ENCODE assay signal across 8 mouse cellular contexts in the genomic region with DNA sequence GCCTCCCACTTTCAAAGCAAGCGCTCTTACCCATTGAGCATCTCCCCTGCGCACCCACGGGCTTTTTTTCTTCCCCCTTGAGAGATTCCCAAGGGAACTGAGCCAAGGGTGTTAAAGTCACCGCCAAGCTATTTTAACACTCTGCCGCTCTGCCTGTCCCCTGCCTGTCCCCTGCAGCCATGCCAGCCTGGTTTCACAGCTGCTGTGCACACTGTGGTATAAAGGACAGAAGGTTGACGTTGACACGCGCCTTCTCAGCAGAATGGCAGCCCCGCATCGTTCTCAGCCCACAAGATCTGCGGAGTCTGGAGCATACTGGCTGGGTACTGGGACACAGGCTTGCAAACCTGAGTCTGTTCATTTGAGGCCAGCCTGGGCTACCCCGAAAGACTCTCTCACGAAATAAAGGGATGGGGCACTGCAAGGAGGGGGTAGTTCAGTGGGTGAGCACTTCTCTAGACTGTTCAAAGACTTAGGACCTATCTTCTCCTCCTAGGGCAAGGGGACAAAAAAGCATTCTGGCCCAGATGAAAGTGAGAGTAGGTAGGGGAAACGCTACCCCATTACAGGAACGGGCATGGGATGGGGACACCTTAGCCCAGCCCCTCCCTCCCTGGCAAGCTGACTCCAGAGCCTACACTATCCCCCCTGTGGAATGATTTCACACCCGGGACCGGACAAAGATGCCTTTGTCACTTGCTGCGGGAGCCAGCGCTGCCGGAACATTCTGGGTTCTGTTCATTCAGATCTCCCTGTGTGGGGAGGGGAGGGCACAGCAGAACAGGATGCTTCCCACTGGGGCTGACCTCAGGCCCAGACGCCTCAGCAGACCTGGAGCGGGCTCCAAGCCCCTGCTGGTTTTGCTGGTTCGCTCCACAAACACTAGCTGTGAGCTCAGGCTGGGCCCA. TPM values are rescaled to one million over a fixed set of nuclear protein-coding genes. Genes with fewer than 3 reads are reported as not detected.
DNase-seq lines count a peak whose midpoint lies in the region; TF ChIP-seq lines count a peak whose summit lies in the region.

No protein-coding gene starts in this region.

- no peak overlapping the region for H3K27ac ChIP-seq in thymus, adult 2 months (ENCODE audit: control insufficient read depth, insufficient read depth, low read length)
- H3K27ac ChIP-seq in kidney, adult 2 months (ENCODE audit: insufficient read depth, low read depth, low read length), result no peak overlapping the region

- H3K36me3 ChIP-seq in thymus, adult 2 months (ENCODE audit: control insufficient read depth, insufficient read depth, low read length), result 0 out of 2 replicates have a peak, but pooled peaks cover 4% of the 10 kb centered on the region
- no peaks in the 10 kb centered on the region for H3K36me3 ChIP-seq in kidney, adult 2 months (ENCODE audit: control insufficient read depth, insufficient read depth, low read length)

- TF ChIP-seq CTCF in thymus, adult 2 months (IDR thresholded peaks at IDR 0.05; ENCODE audit: borderline replicate concordance, control insufficient read depth, extremely low read depth, insufficient read depth, low read length, poor library complexity), result 0 out of 2 replicates have a peak, but pooled peaks have one; percentile 16
- TF ChIP-seq CTCF in kidney, adult 2 months (conservative IDR thresholded peaks at IDR 0.05; ENCODE audit: insufficient read depth, insufficient read length, low read depth, low read length), result no peak

- no peak for TF ChIP-seq POLR2A in thymus, adult 2 months (IDR thresholded peaks at IDR 0.05; ENCODE audit: control insufficient read depth, extremely low read depth, insufficient read depth, low read length, poor library complexity)
- TF ChIP-seq POLR2A in kidney, adult 2 months (IDR thresholded peaks at IDR 0.05; ENCODE audit: low read depth, low read length), result no peak

- 97% methylated on average over 23 of the region's 23 CpGs for WGBS in thymus, adult 2 months
- 79% methylated on average over 23 of the region's 23 CpGs for WGBS in kidney, adult 2 months

- no peaks in the 10 kb centered on the region for H3K27me3 ChIP-seq in thymus, adult 2 months (ENCODE audit: control insufficient read depth, insufficient read depth, low read length)
- H3K27me3 ChIP-seq in kidney, adult 2 months (replicated peaks; ENCODE audit: control insufficient read depth, insufficient read depth, low read length), result no peaks in the 10 kb centered on the region

- peaks cover 25% of the 10 kb centered on the region for H3K4me1 ChIP-seq in thymus, adult 2 months (replicated peaks; ENCODE audit: control insufficient read depth, insufficient read depth, low read length)
- H3K4me1 ChIP-seq in kidney, adult 2 months (ENCODE audit: control insufficient read depth, insufficient read depth, low read length), result no peaks in the 10 kb centered on the region

- no peak for DNase-seq in thymus, adult 2 months
- DNase-seq in thymus, postnatal 10 days (ENCODE audit: low spot score in 2 of 2), result no peak
- peak; percentile 52 to 73 for DNase-seq in frontal cortex, postnatal 14 days (ENCODE audit: low spot score in 2 of 2)
- DNase-seq in left cerebral cortex, adult 11 months (ENCODE audit: low spot score), result peak; percentile 64
- DNase-seq in right cerebral cortex, adult 2 months (ENCODE audit: low spot score in 2 of 2), result peak; percentile 27 to 52
- no peak for DNase-seq in urinary bladder, postnatal 4 days (ENCODE audit: low spot score in 2 of 2)
- no peak for DNase-seq in ovary, postnatal 14 days (ENCODE audit: low spot score)
- no peak for DNase-seq in kidney, adult 2 months

- H3K4me3 ChIP-seq in thymus, adult 2 months (ENCODE audit: control insufficient read depth, insufficient read depth, low read length), result no peak overlapping the region
- H3K4me3 ChIP-seq in kidney, adult 2 months (ENCODE audit: insufficient read depth, low read depth, low read length), result no peak overlapping the region

RNA-seq across cellular contexts. Expression of a gene that starts 21.8 kb away (rescaled TPM):
- 264 and 297 TPM in 2 replicates for polyA plus RNA-seq in thymus, adult 2 months (2012; rRNA removed)
- polyA plus RNA-seq in kidney, adult 2 months (2012; rRNA removed), result 12.2 and 14.5 TPM in 2 replicates

Comparison
In these comparisons a context has a peak if more than half of its experiments do, and no peak if none do; other contexts are left out.
1. DNase-seq: peak in frontal cortex, postnatal 14 days (2 of 2), left cerebral cortex, adult 11 months (single experiment) and right cerebral cortex, adult 2 months (2 of 2); none in thymus, adult 2 months (single experiment), thymus, postnatal 10 days (0 of 2), urinary bladder, postnatal 4 days (0 of 2), ovary, postnatal 14 days (single experiment) and kidney, adult 2 months (single experiment).
2. RNA of a gene that starts 21.8 kb away (polyA plus RNA-seq): 264 to 297 TPM in thymus, adult 2 months; 12.2 to 14.5 TPM in kidney, adult 2 months; every median in the first group is over 10 times any median in the second.